Mouse (Mus musculus): ENCODE measurements around the gene Tpx2.

Tpx2 gene

DNA sequence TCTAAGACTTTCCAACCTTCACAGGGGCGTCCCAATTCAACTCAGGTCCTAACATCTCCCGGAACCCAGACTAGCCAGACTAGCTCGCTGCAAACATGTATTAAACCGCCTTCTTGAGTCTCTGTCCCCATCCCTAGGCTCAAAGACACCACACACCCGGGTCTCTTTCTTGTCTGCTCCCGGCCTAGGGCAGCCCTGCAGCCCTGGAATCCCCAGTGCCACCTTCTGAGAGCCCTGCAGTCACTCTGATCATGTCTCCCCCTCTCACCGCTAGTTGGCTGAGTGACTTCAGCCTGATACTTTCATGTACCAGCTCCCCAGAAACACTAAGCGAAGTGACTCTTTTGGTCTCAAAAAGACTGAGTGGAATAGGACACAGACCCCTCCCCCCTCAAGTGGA lies 95.8 kb downstream of the Tpx2 start:
- DNase-seq (ENCODE audit: extremely low spot score, low spot score) = peak; percentile 37

GRCm38 (mm10) chr2:152944013-152944412 lies 96.2 kb downstream of the Tpx2 start:
- DNase-seq (ENCODE audit: extremely low spot score, low spot score) = no peak

Data from neural tube, embryonic 10.5 days (tissue).